ENCODE assay signal across 8 mouse cellular contexts in genomic region chr2:181320103-181320499, GRCm38 (mm10). TPM values are rescaled to one million over a fixed set of nuclear protein-coding genes. Genes with fewer than 3 reads are reported as not detected.
A peak's percentile ranks its signal among the peaks of the same experiment; 100 is the strongest.
DNase-seq lines count a peak whose midpoint lies in the region; ATAC-seq and TF ChIP-seq lines count a peak whose summit lies in the region.

No protein-coding gene starts in this region.

- intact Hi-C loops in left cerebral cortex, adult 2 months (cut with DNase I), result no loop called here
- intact Hi-C loops in left cerebral cortex, postnatal 14 days (cut with DNase I), result loop anchor here (5.0 kb wide), 1 partner anchor 42 kb away; the partner anchor contains the start of gene Zgpat
- intact Hi-C loops in gastrocnemius, postnatal 14 days (cut with DNase I; ENCODE audit: low total_unique reads), result no loop called here

- peak overlapping the region; percentile 66 for H3K4me3 ChIP-seq in left cerebral cortex, adult 2 months
- H3K4me3 ChIP-seq in embryonic facial prominence, embryonic 13.5 days, result peak overlapping the region; percentile 65
- peak overlapping the region; percentile 71 for H3K4me3 ChIP-seq in limb, embryonic 10.5 days
- peak overlapping the region; percentile 52 for H3K4me3 ChIP-seq in neural tube, embryonic 14.5 days (ENCODE audit: low read depth, low read length)

- H3K4me1 ChIP-seq in embryonic facial prominence, embryonic 13.5 days, result peaks cover 8% of the 10 kb centered on the region
- H3K4me1 ChIP-seq in limb, embryonic 10.5 days, result peaks cover 16% of the 10 kb centered on the region
- H3K4me1 ChIP-seq in neural tube, embryonic 14.5 days (ENCODE audit: control insufficient read depth, insufficient read depth, low read length), result peaks cover 7% of the 10 kb centered on the region; the same call in 1 of the 2 replicates

- peak overlapping the region; percentile 82 for H3K4me2 ChIP-seq in embryonic facial prominence, embryonic 13.5 days
- peak overlapping the region; percentile 49 for H3K4me2 ChIP-seq in neural tube, embryonic 14.5 days (ENCODE audit: low read depth, low read length)

- no peaks in the 10 kb centered on the region for H3K9me3 ChIP-seq in embryonic facial prominence, embryonic 13.5 days
- no peaks in the 10 kb centered on the region for H3K9me3 ChIP-seq in limb, embryonic 10.5 days (replicated peaks)
- H3K9me3 ChIP-seq in neural tube, embryonic 14.5 days (ENCODE audit: control insufficient read depth, low read length), result no peaks in the 10 kb centered on the region

- peak overlapping the region; percentile 77 for H3K9ac ChIP-seq in embryonic facial prominence, embryonic 13.5 days
- peak overlapping the region; percentile 25; the same call in 1 of the 2 replicates for H3K9ac ChIP-seq in neural tube, embryonic 14.5 days (replicated peaks; ENCODE audit: low read depth, low read length)

- WGBS in embryonic facial prominence, embryonic 13.5 days, result 11% methylated on average over 7 of the region's 7 CpGs
- WGBS in limb, embryonic 10.5 days, result 15% methylated on average over 7 of the region's 7 CpGs
- 13% methylated on average over 7 of the region's 7 CpGs for WGBS in neural tube, embryonic 14.5 days

- no peak for ATAC-seq in embryonic facial prominence, embryonic 13.5 days (ENCODE audit: insufficient number of reproducible peaks, insufficient read depth, low FRiP score, low TSS enrichment, low read depth)
- 0 out of 2 replicates have a peak, but pooled peaks have one; percentile 9 for ATAC-seq in neural tube, embryonic 14.5 days (ENCODE audit: low read depth)

- H3K27me3 ChIP-seq in embryonic facial prominence, embryonic 13.5 days, result peaks cover 21% of the 10 kb centered on the region
- H3K27me3 ChIP-seq in limb, embryonic 10.5 days (ENCODE audit: low read depth, poor library complexity, severe bottlenecking), result peaks cover 20% of the 10 kb centered on the region
- H3K27me3 ChIP-seq in neural tube, embryonic 14.5 days (ENCODE audit: control insufficient read depth, insufficient read depth, low read length), result no peaks in the 10 kb centered on the region

- H3K27ac ChIP-seq in left cerebral cortex, adult 2 months, result no peak overlapping the region
- peak overlapping the region; percentile 57; the same call in 1 of the 2 replicates for H3K27ac ChIP-seq in embryonic facial prominence, embryonic 13.5 days
- peak overlapping the region; percentile 91 for H3K27ac ChIP-seq in limb, embryonic 10.5 days
- H3K27ac ChIP-seq in neural tube, embryonic 14.5 days (ENCODE audit: low read depth, low read length), result no peak overlapping the region

- no peak for DNase-seq in left cerebral cortex, adult 2 months (ENCODE audit: extremely low spot score in 1 of 2, low spot score in 2 of 2)
- no peak for DNase-seq in left cerebral cortex, postnatal 14 days (ENCODE audit: low spot score in 2 of 2)
- DNase-seq in limb, embryonic 10.5 days (ENCODE audit: low spot score), result no peak
- no peak for DNase-seq in urinary bladder, postnatal 14 days (ENCODE audit: low spot score)
- no peak for DNase-seq in thymus, postnatal 10 days (ENCODE audit: low spot score in 2 of 2)
- DNase-seq in gastrocnemius, postnatal 14 days, result no peak

- TF ChIP-seq CTCF in left cerebral cortex, adult 2 months (IDR thresholded peaks at IDR 0.05), result no peak

- H3K36me3 ChIP-seq in embryonic facial prominence, embryonic 13.5 days, result peaks cover 32% of the 10 kb centered on the region
- H3K36me3 ChIP-seq in limb, embryonic 10.5 days, result peaks cover 36% of the 10 kb centered on the region
- peaks cover 17% of the 10 kb centered on the region; the same call in 1 of the 2 replicates for H3K36me3 ChIP-seq in neural tube, embryonic 14.5 days (ENCODE audit: control insufficient read depth, insufficient read depth, low read length)

RNA-seq across cellular contexts. Expression of gene Rtel1, which starts 0.6 kb away (rescaled TPM):
- total RNA-seq in left cerebral cortex, adult 2 months (2021), result 10 to 100 TPM; 26.1 to 38.5 TPM
- total RNA-seq in left cerebral cortex, postnatal 14 days (2021), result 10 to 100 TPM; 23.3 to 24.8 TPM
- polyA plus RNA-seq in embryonic facial prominence, embryonic 13.5 days (2015; fragmentation: Nextera tagmentation; extraction: Ambion mirVana), result 42.7 and 48.9 TPM in 2 replicates
- 79.8 and 80.8 TPM in 2 replicates for polyA plus RNA-seq in limb, embryonic 10.5 days (2016; fragmentation: Nextera tagmentation; extraction: Ambion mirVana)
- polyA plus RNA-seq in neural tube, embryonic 14.5 days (2014; fragmentation: Nextera tagmentation; extraction: Ambion mirVana), result 37.4 and 43.9 TPM in 2 replicates
- 10 to 100 TPM; 14.2 to 15.5 TPM for total RNA-seq in gastrocnemius, postnatal 14 days (2021)

RNA-seq across cellular contexts. Expression of gene Stmn3, which starts 5.8 kb away (rescaled TPM):
- total RNA-seq in left cerebral cortex, adult 2 months (2021), result 100 to 1,000 TPM; 633 to 653 TPM
- 100 to 1,000 TPM; 839 to 875 TPM for total RNA-seq in left cerebral cortex, postnatal 14 days (2021)
- polyA plus RNA-seq in embryonic facial prominence, embryonic 13.5 days (2015; fragmentation: Nextera tagmentation; extraction: Ambion mirVana), result 14.9 and 17.1 TPM in 2 replicates
- 0.21 and 0.41 TPM in 2 replicates for polyA plus RNA-seq in limb, embryonic 10.5 days (2016; fragmentation: Nextera tagmentation; extraction: Ambion mirVana)
- polyA plus RNA-seq in neural tube, embryonic 14.5 days (2014; fragmentation: Nextera tagmentation; extraction: Ambion mirVana), result 1,346 and 1,661 TPM in 2 replicates
- under 1 TPM in 1 of 2 experiments, not detected in 1; 0.27 TPM for total RNA-seq in gastrocnemius, postnatal 14 days (2021)

RNA-seq across cellular contexts. Expression of gene Gmeb2, which starts 32.3 kb away (rescaled TPM):
- total RNA-seq in left cerebral cortex, adult 2 months (2021), result 10 to 100 TPM; 27.1 to 27.3 TPM
- 10 to 100 TPM; 18.3 to 20.0 TPM for total RNA-seq in left cerebral cortex, postnatal 14 days (2021)
- 15.9 and 16.9 TPM in 2 replicates for polyA plus RNA-seq in embryonic facial prominence, embryonic 13.5 days (2015; fragmentation: Nextera tagmentation; extraction: Ambion mirVana)
- polyA plus RNA-seq in limb, embryonic 10.5 days (2016; fragmentation: Nextera tagmentation; extraction: Ambion mirVana), result 20.3 and 23.0 TPM in 2 replicates
- 19.3 and 19.9 TPM in 2 replicates for polyA plus RNA-seq in neural tube, embryonic 14.5 days (2014; fragmentation: Nextera tagmentation; extraction: Ambion mirVana)
- 1 to 10 TPM; 6.6 to 6.8 TPM for total RNA-seq in gastrocnemius, postnatal 14 days (2021)

RNA-seq across cellular contexts. Expression of gene Zgpat, which starts 44.6 kb away (rescaled TPM):
- total RNA-seq in left cerebral cortex, adult 2 months (2021), result 10 to 100 TPM; 80.3 to 80.5 TPM
- total RNA-seq in left cerebral cortex, postnatal 14 days (2021), result 10 to 100 TPM; 62.1 to 63.3 TPM
- polyA plus RNA-seq in embryonic facial prominence, embryonic 13.5 days (2015; fragmentation: Nextera tagmentation; extraction: Ambion mirVana), result 48.4 and 50.7 TPM in 2 replicates
- polyA plus RNA-seq in limb, embryonic 10.5 days (2016; fragmentation: Nextera tagmentation; extraction: Ambion mirVana), result 43.8 and 54.0 TPM in 2 replicates
- polyA plus RNA-seq in neural tube, embryonic 14.5 days (2014; fragmentation: Nextera tagmentation; extraction: Ambion mirVana), result 59.3 and 67.7 TPM in 2 replicates
- 10 to 100 TPM; 12.5 to 14.3 TPM for total RNA-seq in gastrocnemius, postnatal 14 days (2021)

RNA-seq across cellular contexts. Expression of gene Arfrp1, which starts 45.1 kb away (rescaled TPM):
- 10 to 100 TPM; 45.2 to 51.2 TPM for total RNA-seq in left cerebral cortex, adult 2 months (2021)
- total RNA-seq in left cerebral cortex, postnatal 14 days (2021), result 10 to 100 TPM; 36.4 to 42.5 TPM
- 75.2 and 76.1 TPM in 2 replicates for polyA plus RNA-seq in embryonic facial prominence, embryonic 13.5 days (2015; fragmentation: Nextera tagmentation; extraction: Ambion mirVana)
- 79.7 and 80.9 TPM in 2 replicates for polyA plus RNA-seq in limb, embryonic 10.5 days (2016; fragmentation: Nextera tagmentation; extraction: Ambion mirVana)
- polyA plus RNA-seq in neural tube, embryonic 14.5 days (2014; fragmentation: Nextera tagmentation; extraction: Ambion mirVana), result 57.8 and 66.0 TPM in 2 replicates
- total RNA-seq in gastrocnemius, postnatal 14 days (2021), result 10 to 100 TPM; 21.0 to 21.8 TPM

Comparison
In these comparisons a context has a peak if more than half of its experiments do, and no peak if none do; other contexts are left out.
1. H3K27ac ChIP-seq: peak in embryonic facial prominence, embryonic 13.5 days (single experiment) and limb, embryonic 10.5 days (single experiment); none in left cerebral cortex, adult 2 months (single experiment) and neural tube, embryonic 14.5 days (single experiment).
2. RNA of gene Stmn3, which starts 5.8 kb away (total RNA-seq): 839 to 875 TPM in left cerebral cortex, postnatal 14 days and 633 to 653 TPM in left cerebral cortex, adult 2 months; 0.27 TPM in gastrocnemius, postnatal 14 days; every median in the first group is over 100 times any median in the second.
3. Peak in every context shown above with its lines, with median percentiles within 50 percentile points of each other: H3K4me3 ChIP-seq.